Mouse (Mus musculus) MEL (cell line): Measurements from ENCODE around the gene Fbxo6.

Experiments used
- CHD1 ChIP-seq: IDR thresholded peaks from 2 replicates; pipeline ENCODE4 v1.6.1; 2012; ENCODE audit warnings: low read depth, mild to moderate bottlenecking, inconsistent platforms, low read length, improper control_type of control experiment
- CTCF ChIP-seq, 3 experiments: IDR thresholded peaks in 2 of 3; conservative IDR thresholded peaks in 1 of 3; 2 replicates each; pipeline ENCODE4 v1.5.1; 2011 to 2012; ENCODE audit warnings: low read length in 3 of 3, low read depth in 2 of 3, mild to moderate bottlenecking in 2 of 3, improper control_type of control experiment in 1 of 3, inconsistent platforms in 1 of 3, mixed read lengths in 1 of 3, moderate library complexity in 1 of 3; ENCODE audit not compliant: control insufficient read depth in 1 of 3, insufficient read depth in 1 of 3, poor library complexity in 1 of 3, severe bottlenecking in 1 of 3
- ELF1 ChIP-seq: IDR thresholded peaks from 2 replicates; pipeline ENCODE4 v1.6.1; 2014; ENCODE audit warnings: low read depth, mild to moderate bottlenecking, inconsistent platforms, low read length, improper control_type of control experiment, moderate library complexity
- EP300 ChIP-seq, 2 experiments: IDR thresholded peaks; 2 replicates each; pipeline ENCODE4 v1.6.1; 2011; ENCODE audit warnings: improper control_type of control experiment in 2 of 2, low read length in 2 of 2, low read depth in 1 of 2, mild to moderate bottlenecking in 1 of 2
- GATA1 ChIP-seq: IDR thresholded peaks from 2 replicates; pipeline ENCODE4 v1.6.1; 2011; ENCODE audit warnings: low read depth, low read length, improper control_type of control experiment
- MAFK ChIP-seq: IDR thresholded peaks from 2 replicates; pipeline ENCODE4 v1.6.1; 2011; ENCODE audit warnings: low read depth, mild to moderate bottlenecking, low read length, improper control_type of control experiment, borderline replicate concordance
- MAZ ChIP-seq: IDR thresholded peaks from 2 replicates; pipeline ENCODE4 v1.6.1; 2012; ENCODE audit warnings: low read depth, mild to moderate bottlenecking, inconsistent platforms, low read length, improper control_type of control experiment
- MYC ChIP-seq: IDR thresholded peaks from 2 replicates; pipeline ENCODE4 v1.6.1; 2011; ENCODE audit warnings: low read depth, mild to moderate bottlenecking, low read length, improper control_type of control experiment, moderate library complexity
- POLR2A ChIP-seq, 2 experiments: IDR thresholded peaks; 2 replicates each; pipeline ENCODE4 v1.6.1; 2011 to 2012; ENCODE audit warnings: low read length in 2 of 2, mild to moderate bottlenecking in 2 of 2, control low read depth in 1 of 2, improper control_type of control experiment in 1 of 2, low read depth in 1 of 2, moderate library complexity in 1 of 2; ENCODE audit not compliant: control insufficient read depth in 1 of 2, insufficient read depth in 1 of 2, poor library complexity in 1 of 2
- UBTF ChIP-seq: IDR thresholded peaks from 2 replicates; pipeline ENCODE4 v1.6.1; 2012; ENCODE audit warnings: low read depth, mild to moderate bottlenecking, inconsistent platforms, low read length, improper control_type of control experiment, moderate library complexity, borderline replicate concordance; ENCODE audit not compliant: insufficient read depth
- USF1 ChIP-seq: IDR thresholded peaks from 2 replicates; pipeline ENCODE4 v1.6.1; 2014; ENCODE audit warnings: low read depth, mild to moderate bottlenecking, inconsistent platforms, low read length, improper control_type of control experiment, moderate library complexity

DNA sequence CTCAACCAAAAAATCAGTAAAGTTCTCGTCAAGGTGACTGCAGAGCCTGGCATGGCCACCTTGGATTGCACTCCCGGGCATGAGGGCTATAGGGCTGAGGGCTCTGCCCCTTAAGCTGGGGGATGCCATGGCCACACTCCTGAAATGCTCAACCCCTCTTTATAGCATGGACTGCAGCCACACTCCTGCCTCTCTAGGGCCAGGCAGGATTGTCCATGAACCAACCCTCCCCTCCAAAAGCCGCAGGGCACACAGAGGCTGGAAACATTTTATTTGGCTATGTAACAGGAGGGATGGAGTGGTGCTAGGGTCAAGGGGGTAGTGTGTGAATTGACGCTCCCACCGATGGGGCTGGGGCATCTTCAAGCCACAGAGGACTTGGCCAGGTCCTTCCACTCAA, 607 bp upstream of the Fbxo6 start:
- TF ChIP-seq CHD1 (no peak), MAFK (no peak), EP300 (IDR thresholded peaks at IDR 0.05; ENCODE audit: low read depth in 1 of 2, low read length in 2 of 2) (no peak), POLR2A (IDR thresholded peaks at IDR 0.05; ENCODE audit: control insufficient read depth in 1 of 2, insufficient read depth in 1 of 2, low read depth in 1 of 2, low read length in 2 of 2, poor library complexity in 1 of 2) (no peak), GATA1 (no peak), UBTF (no peak), ELF1 (no peak), MAZ (no peak), CTCF (IDR thresholded peaks at IDR 0.05 in 2 of 3, conservative IDR thresholded peaks at IDR 0.05 in 1 of 3; ENCODE audit: control insufficient read depth in 1 of 3, insufficient read depth in 1 of 3, low read depth in 2 of 3, low read length in 3 of 3, poor library complexity in 1 of 3, severe bottlenecking in 1 of 3) (no peak), USF1 (no peak), MYC (no peak)
